Mouse (Mus musculus) small intestine, adult 2 months (tissue): ENCODE measurements at regions not wholly inside any gene's neighbourhood (a gene's known extent, or its start where the extent isn't known, plus 50 kb on each side); places are given as distances from the start of the nearest gene placed in this dataset.

Source experiments
- CTCF ChIP-seq: fragments of 200-500 bp; IDR thresholded peaks from 2 replicates; pipeline ENCODE4 v1.5.1; 2012; ENCODE audit warnings: low read depth, mild to moderate bottlenecking, control low read depth, inconsistent platforms, low read length, moderate library complexity, mixed read lengths; ENCODE audit not compliant: insufficient replicate concordance, insufficient read length; ENCODE audit errors: extremely low read depth
- POLR2A ChIP-seq: fragments of 200-500 bp; IDR thresholded peaks from 2 replicates; pipeline ENCODE4 v1.6.1; 2012; ENCODE audit warnings: low read depth, mild to moderate bottlenecking, control low read depth, inconsistent platforms, low read length, moderate library complexity

DNA sequence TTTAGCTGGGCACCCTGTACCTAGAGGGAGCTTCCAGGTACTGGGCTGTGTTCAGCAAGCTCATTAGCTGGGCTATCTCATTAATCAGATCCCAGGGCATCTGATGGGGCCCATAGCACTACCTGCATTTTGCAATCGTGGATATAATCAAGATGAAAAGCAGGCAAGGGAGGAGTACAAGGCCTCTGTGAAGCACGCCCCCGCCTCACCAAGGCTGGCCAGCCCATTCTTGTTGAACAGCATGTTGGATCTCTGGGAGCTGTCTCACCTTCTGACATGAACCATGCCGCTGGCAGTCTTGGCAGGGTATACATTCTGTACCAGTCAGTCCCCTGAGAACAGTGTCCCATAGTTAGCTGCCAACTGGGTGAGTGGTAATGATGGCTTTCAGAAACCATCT, 122.3 kb upstream of the Irx3 start:
- TF ChIP-seq CTCF (no peak), POLR2A (no peak)
